Mouse (Mus musculus) retina, postnatal 1 day (tissue): ENCODE data around the gene Psme2.
A peak's percentile ranks its signal among the peaks of the same experiment; 100 is the strongest.

Experiments used
- DNase-seq: peaks from one replicate; pipeline ENCODE4 v3.0.0-alpha.2; 2012

Gene Psme2

DNA sequence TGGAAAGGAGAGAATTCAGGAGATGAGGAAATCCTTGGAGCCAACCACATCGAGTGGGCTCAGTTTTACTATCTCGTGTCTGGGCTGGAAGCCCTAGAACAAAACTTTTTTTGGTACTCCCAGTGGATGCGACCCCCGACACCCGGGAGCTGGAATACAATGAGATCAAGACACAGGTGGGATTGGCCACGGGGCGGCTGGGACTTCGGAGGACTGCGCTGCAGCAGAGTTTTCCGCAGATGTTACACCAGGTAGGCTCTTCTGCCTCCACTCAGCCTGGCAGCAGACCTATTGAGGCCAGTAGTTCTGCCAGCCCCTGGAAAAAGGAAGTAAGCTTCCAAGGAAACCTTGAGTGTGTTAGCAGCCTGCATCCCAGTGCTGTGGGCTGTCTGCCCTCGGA lies 27.7 kb downstream of the Psme2 start:
- DNase-seq: no peak

DNA sequence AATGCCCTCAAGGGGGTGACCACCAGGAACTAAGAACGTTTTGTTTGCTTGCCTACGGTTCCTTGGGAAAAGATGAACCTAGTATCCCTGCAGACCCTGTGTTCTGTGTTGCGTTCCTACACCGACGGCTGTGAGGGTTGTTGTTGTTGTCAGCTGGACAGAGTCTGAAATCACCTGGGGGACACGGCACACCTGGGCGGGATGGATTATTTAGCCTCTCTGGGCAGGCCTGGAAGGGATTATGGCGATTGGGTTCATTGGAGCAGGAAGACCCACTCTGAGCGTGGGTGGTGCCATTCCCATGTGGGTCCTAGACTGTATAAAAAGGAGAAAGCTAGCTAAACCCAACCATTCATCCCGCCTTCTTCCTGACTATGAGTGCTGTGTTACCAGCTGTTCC lies 29.1 kb downstream of the Psme2 start:
- DNase-seq: no peak

DNA sequence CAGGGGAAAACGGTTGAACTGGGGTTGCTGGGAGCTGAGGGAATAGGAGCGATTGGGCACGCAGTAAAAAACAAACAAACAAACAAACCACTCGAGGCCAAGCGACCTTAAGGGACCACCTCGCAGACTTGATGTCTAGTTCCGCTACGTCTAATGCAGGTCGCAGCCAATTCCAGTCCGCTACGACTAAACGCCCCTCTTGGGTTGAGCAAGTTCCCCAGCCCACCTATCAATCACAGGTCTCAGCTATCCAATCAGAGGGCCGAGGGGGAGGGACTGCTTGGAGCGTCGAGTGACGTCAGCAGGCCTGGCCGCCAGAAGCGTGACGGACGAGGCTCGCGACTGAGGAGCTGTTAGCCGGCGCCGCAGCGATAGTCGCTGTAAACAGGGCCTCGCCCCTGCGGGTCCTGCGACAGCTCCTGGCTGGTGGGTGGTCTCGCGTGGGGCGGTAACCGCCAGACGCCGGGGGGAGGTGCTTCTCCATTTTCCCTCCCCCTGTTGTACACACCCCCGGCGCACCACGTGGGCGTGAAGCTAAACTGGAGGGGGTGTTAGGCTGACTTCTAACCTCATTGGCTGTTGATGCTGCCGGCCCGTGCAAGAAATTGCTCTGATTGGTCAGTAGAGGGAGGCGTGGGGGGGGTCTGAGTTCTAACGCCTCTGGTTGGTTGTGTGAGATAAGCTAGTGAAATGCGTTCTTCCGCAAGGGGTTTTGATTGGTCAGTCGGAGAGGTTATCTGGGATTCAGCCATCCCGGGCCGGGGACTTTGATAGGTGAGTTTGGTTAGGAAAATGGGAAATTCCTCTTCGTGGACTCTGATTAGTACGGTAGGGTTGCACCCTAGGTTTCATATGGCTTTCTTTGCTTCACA lies 30.5 kb downstream of the Psme2 start, which contains the start of gene A730061H03Rik:
A730061H03Rik (minus strand) TSS at position 205 of the 872 bp plus-strand sequence.
- DNase-seq: peak; percentile 100

DNA sequence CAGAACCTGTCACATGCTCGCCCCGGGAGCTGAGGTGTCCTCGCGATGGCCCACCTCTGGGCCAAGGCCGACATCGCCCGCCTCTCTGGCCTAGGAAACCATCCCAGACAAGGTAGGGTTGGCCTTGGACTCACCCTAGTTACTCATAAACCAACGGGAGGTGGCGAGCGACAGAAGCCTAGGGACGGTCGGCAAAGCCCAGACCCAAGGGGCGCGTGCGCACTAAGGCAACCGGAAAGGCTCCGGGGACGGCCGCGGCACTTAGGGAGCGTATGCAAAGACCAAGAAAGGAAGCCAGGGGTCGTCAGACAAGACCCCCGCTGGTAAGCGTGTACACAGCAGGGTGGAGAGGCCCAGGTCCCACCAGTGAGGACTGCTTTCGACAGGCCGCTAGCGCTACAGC lies 31.1 kb downstream of the Psme2 start, which contains the start of gene Dcaf11:
Dcaf11 (plus strand) TSS at position 208 of the 403 bp plus-strand sequence.
- peak; percentile 97 for DNase-seq

DNA sequence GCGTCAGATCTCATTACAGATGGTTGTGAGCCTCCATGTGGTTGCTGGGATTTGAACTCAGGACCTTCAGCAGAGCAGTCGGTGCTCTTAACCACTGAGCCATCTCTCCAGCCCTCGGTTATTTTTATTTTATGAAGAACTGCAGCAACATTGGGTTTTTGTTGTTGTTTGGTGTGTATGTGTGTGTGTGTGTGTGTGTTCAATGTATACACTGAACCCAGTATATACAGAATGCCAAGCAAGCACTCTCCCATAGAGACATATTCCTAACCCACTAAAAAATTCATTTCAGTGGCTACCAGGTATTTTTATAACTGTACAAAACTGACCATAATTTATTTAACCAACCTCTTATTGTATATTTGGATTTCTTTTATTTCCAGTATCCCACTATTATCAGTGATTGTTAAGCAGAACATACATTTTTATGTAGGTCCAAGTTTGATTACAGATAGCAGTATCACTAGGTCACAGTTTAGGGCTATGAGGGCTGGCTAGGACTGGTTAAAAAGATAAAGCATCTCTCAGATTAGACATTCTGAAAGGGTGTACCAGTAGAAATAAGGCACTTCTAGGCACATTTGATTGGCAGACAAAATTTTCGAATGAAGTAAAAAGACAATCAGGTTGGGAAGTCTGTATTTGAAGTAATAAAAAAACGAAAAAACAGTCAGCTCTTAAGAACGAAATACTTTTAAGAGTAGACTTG lies 32.0 kb downstream of the Psme2 start:
- DNase-seq: no peak

DNA sequence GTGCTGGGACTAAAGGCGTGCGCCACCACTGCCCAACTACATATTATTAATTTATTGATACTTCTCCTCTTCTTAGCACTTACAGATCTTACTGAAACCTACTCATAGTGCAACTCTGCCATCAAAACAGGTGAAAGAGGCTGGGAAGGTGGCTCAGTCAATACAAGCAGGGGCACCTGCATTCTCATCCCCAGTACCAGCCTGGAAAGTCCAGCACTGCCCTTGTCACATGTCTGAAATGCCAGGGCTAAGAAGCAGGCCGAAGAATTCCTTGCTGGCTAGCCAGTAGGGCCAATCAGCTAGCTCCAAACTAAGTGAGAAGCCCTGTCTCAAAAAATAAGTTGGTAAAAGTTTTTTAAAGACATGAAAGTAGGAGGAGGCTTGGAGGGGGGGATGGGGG lies 33.3 kb downstream of the Psme2 start:
- no peak for DNase-seq

DNA sequence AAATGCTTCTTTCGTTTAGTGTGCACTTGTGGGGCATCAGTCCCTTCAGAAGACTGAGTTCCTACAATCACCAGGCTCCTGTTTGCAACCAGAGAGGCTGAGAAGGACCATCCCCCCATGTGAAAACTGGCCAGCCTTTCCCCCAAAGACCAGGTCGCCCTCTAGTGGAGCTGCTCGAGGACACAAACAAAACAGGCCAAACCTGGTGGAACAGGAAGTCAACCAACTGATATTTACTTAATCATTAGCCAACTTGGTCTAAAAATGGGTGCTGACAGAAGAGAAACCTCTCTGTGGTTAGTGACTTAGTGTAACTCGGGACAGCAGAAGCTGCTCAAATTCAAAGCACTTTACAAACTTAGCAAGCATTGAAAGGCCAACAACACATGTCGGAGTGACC lies 33.9 kb downstream of the Psme2 start:
- peak; percentile 78 for DNase-seq

DNA sequence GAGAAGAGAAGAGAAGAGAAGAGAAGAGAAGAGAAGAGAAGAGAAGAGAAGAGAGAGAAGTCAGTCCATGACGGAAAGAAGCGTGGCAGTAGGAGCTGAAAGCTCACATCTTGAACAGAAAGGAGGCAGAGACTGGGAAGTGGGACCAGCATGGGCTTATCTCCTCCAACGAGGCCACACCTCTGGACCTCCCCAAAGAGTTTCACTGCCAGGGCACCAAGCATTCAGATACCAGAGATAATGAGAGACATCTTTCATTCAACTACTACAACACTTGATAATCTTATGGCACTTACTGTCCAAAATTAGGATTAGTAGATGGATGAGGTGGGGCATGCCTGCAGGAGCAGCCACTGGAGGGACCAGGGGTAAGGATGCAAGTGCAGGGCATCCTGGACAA lies 35.1 kb downstream of the Psme2 start:
- DNase-seq: no peak

DNA sequence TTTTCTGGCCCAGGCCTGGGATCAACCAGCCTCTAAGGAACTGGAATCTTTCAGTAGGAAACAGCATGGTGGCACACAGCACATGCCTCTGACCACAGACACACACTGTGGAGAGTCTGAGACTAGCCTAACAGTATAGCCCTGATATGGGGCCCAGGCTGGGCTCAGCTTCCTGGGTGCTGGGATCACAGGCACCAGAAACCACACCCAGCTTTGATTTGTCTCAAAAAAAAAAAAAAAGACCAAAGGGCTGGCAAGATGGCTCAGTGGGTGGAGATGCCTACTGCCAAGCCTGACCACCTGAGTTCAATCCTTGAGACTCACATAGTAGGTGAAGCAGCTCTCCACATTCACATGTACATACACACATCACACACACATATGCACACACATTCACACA lies 36.3 kb downstream of the Psme2 start:
- no peak for DNase-seq

DNA sequence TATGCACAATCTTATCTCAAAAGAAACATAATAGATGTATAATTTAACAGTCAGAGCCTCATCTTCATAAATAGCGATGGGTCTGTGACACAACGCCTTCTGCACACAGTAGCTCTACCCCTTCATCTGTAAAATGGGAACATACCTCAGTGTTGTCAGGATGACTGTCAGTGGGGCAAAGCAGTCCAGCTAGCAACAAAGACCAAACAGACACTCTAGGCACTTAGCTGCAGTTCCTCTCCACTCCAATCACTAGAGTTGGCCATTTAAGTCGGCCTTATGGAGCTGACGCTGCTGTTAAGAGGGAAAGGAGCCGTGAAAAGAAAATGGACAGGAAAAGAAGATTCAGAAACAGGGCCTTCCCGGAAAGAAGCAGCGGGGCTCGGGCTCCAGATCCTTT lies 39.1 kb downstream of the Psme2 start:
- DNase-seq: no peak

DNA sequence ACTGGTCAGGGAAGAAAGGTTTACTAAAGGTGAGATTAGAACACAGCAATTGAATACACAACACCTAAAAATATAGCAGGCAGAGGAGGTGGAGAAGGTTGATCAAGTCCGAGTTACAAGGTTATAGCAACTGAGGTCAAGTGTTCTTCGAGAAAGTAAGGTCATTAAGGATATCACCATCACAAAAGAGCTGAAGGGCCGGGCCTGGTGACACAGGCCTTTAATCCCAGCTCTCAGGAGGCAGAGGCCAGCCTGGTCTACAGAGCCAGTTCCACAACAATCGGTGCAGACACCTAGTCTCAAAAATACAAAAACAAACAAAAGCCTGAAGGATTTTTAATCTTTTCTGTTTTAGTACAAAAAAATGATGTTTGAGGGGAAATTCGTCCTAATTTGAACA lies 39.6 kb downstream of the Psme2 start:
- no peak for DNase-seq

DNA sequence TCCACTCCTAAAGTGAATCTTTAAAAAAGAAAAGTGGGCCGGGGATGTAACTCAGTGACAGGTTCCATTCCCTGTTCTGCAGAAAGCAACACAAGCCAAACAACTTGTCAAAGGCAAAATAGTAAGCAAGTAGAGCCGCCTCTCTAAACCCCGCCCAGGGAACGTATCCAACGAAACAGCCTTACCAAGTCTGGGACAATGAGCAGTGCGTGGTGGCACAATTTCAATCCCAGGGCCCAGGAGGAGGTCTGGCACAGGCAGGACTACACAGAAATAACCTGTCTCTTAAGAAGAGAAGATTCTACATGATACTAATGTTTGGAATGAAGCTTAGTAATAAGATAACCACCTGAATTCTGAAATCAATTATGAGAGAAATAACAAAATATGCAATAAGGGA lies 40.7 kb downstream of the Psme2 start:
- DNase-seq: no peak

DNA sequence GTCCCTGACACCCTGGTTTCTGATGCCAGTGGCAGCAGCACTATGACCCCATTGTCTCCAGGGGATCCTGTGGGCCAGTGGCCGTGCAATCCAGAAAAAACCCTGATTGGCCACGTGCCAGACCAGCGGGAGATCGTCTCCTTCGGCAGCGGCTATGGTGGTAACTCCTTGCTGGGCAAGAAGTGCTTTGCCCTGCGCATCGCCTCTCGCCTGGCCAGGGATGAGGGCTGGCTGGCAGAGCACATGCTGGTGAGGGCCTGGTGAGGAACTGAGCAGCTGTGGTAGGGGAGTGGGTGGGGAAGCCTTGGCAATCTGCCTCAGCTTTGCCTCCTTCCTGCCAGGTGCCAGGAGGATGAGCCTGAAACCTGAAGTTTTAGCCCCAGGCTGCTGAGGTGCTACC lies 46.6 kb downstream of the Psme2 start:
- no peak for DNase-seq

DNA sequence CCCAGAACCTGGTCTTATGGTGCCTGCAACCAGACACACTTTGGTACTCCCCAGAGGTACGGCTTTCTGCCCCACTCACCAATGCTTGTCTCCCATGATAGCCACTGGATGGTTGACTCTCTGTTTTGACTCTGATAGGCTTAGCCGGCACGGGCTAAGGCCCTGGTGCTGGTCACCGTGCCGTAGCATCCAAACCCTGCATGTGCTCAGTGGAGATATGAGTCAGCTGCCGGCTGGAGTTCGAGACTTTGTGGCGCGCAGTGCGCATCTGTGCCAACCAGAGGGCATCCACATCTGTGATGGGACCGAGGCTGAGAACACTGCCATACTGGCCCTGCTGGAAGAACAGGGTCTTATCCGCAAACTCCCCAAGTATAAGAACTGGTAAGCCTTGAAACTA lies 48.6 kb downstream of the Psme2 start:
- no peak for DNase-seq

DNA sequence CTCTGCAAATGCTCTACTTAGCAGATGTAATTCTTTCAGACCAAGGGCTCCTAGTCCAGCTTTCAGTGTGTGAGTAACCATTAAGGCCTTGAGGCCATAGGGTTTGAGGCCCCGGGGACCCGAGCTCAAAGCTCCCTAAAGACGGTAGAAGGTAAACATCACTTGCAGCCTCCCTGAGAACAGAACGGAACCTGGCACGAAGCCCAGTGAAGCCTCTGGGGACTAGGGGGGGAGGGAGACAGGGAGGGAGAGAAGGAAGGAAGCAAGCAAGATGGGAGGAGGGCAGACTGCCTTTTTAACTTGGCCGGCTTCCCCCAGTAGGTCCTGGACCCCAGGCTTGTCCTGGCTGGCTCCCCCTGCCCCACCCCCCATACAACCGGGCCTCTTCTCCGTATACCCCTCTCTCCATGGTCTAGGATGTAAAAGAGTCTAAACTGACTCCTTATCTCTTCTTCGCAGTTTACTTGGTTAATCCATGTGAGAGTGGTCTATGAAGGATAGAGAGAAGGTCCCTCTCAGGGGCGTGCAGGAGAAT lies 50.1 kb downstream of the Psme2 start:
- peak; percentile 89 for DNase-seq

DNA sequence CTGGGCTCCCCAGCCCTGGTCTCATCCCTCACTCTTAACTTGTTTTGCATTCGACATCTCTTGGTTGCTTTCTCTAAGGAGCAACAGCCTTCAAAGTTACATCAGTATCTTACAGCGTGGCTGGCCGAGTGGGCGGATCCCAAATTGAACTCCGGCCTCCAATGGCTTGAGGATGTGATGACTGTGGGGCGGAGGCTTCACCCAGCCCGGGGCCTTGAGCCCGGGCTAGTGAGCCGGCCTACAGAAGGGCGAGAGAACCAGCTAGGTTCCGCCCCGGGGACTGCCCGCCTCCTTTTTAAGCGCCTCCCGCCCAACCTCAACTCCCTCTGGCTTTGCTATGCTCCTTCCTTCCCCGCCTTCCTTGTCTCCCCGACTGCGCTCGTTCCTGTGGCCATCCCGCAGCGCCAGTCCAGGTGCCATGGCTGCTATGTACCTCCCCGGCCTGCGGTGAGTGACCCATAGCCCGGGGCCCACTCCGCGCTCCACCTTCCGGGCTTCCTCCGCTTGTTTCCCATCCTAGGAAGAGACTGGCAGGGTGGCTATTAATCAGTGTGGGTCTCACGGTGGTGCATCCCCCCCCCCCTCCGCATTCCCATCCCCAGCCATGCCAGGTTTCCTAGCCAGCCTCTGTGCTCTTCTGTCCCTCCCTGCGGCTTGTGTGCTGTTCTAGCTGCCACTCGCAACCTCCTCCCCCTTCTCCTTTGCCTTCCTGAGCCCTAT lies 50.7 kb downstream of the Psme2 start, which contains the start of gene Pck2:
Pck2 (plus strand) TSS at position 200 of the 720 bp plus-strand sequence.
- peak; percentile 88 for DNase-seq
